Mouse (Mus musculus): Measurements from ENCODE around the gene Cenpc1. TPM values are rescaled to one million over a fixed set of nuclear protein-coding genes. Genes with fewer than 3 reads are reported as not detected.

Cenpc1 gene
- polyA plus RNA-seq (2014; fragmentation: Illumina TruSeq; extraction: RNeasy Lipid Tissue Mini Kit (QIAGEN cat#74804); ENCODE audit: low read depth, low replicate concordance) = 5.4 TPM

DNA sequence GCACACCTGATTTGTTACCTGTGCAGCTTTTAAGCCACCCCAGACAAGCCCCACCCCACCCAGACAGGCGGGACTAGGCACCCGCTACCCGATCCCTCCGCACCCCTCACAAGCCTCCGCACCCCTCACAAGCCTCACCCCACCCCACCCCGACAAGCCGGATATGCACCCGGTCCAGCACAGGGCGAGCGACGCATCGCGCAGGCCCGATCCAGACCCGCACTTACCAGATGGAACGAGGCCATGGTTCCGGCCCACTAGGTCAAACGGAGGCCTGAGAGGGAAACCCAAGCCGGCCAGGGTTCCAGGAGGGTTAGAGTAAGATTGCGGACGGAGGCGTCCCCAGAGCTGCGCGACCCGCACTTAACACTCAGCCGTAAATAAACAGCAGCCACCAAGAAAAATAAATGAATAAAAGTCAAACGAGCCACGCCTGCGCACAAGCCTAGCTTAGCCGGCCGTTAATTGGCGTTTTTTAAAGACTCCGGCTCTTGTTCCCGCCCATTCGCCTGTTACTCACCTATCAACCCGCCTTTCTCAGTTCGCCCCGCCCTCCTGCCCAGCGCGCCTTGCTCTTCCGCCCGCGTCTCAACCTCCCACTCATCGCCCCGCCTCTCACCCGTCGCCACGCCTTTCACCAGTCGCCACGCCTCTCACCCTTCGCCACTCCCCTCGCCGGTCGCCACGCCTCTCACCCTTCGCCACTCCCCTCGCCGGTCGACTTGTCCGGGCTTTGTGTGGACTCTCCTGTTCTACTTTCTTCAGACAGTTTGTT, at the start of gene Cenpc1:
Gene Cenpc1, minus strand, starts transcription at position 483 of the 775 bp plus-strand sequence.

DNA sequence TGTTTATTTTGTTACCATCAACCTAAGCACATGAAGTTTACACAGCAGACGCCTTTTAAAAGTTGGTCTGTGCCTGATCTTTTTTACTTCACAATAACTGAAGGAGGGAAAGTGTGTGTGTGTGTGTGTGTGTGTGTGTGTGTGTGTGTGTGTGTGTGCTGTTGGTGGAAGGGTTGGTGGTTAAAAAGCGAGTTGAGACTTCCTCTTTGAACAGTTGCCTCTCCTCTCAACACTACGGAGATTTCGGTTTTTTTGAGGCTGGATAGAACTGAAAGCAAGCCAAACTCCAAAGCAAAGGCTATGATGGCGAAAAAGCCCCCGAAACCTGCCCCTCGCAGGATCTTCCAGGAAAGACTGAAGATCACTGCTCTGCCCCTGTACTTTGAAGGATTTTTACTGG, 6.2 kb upstream of the Cenpc1 start, which contains the start of gene Stap1:
Gene Stap1, plus strand, starts transcription at position 209 of the 400 bp plus-strand sequence.

Other genes starting within 250 kb of the Cenpc1 start
- gene Stap1, start 6.2 kb upstream of the Cenpc1 start, polyA plus RNA-seq (2014; fragmentation: Illumina TruSeq; extraction: RNeasy Lipid Tissue Mini Kit (QIAGEN cat#74804); ENCODE audit: low read depth, low replicate concordance) = 0.34 TPM
- gene Uba6, start 107.2 kb upstream of the Cenpc1 start, polyA plus RNA-seq (2014; fragmentation: Illumina TruSeq; extraction: RNeasy Lipid Tissue Mini Kit (QIAGEN cat#74804); ENCODE audit: low read depth, low replicate concordance) = 5.4 TPM
- 0.31 TPM for gene Gnrhr, start 132.3 kb upstream of the Cenpc1 start, polyA plus RNA-seq (2014; fragmentation: Illumina TruSeq; extraction: RNeasy Lipid Tissue Mini Kit (QIAGEN cat#74804); ENCODE audit: low read depth, low replicate concordance)
- not detected for gene Tmprss11c, start 223.7 kb upstream of the Cenpc1 start, polyA plus RNA-seq (2014; fragmentation: Illumina TruSeq; extraction: RNeasy Lipid Tissue Mini Kit (QIAGEN cat#74804); ENCODE audit: low read depth, low replicate concordance)